Mouse (Mus musculus) hindbrain, postnatal 0 days (tissue): Measurements from ENCODE around the gene Calhm1. TPM values are rescaled to one million over a fixed set of nuclear protein-coding genes. Genes with fewer than 3 reads are reported as not detected.

Experiments used
- ATAC-seq: fragments of 200-750 bp; cut with Nextera tagmentation; 2 replicates; pipeline ENCODE4 v1.8.0; 2017; ENCODE audit warnings: mild to moderate bottlenecking, moderate TSS enrichment, moderate library complexity
- DNase-seq: peaks from one replicate; pipeline ENCODE4 v3.0.0-alpha.2; 2015; ENCODE audit warnings: low spot score
- H3K27ac ChIP-seq: fragments of 300-500 bp; sonication (generic); 2 replicates; pipeline ENCODE4 v1.5.1; 2014; ENCODE audit warnings: mild to moderate bottlenecking
- H3K27me3 ChIP-seq: fragments of 300-500 bp; sonication (generic); 2 replicates; pipeline ENCODE4 v1.6.1; 2014; ENCODE audit warnings: low read length, mixed read lengths; ENCODE audit not compliant: insufficient read depth
- H3K36me3 ChIP-seq: fragments of 300-500 bp; sonication (generic); 2 replicates; pipeline ENCODE4 v1.6.1; 2014; ENCODE audit warnings: low read length, mixed read lengths; ENCODE audit not compliant: insufficient read depth
- H3K4me1 ChIP-seq: fragments of 300-500 bp; sonication (generic); 2 replicates; pipeline ENCODE4 v1.6.1; 2014; ENCODE audit warnings: antibody characterized with exemption, low read length, mixed read lengths; ENCODE audit not compliant: insufficient read depth
- H3K4me2 ChIP-seq: fragments of 300-500 bp; sonication (generic); 2 replicates; pipeline ENCODE4 v1.6.1; 2014; ENCODE audit warnings: low read depth, mild to moderate bottlenecking, low read length, moderate library complexity, mixed read lengths
- H3K4me3 ChIP-seq: fragments of 300-500 bp; sonication (generic); 2 replicates; pipeline ENCODE4 v1.5.1; 2014; ENCODE audit warnings: low read length
- H3K9ac ChIP-seq: fragments of 300-500 bp; sonication (generic); replicated peaks from 2 replicates; pipeline ENCODE4 v1.6.1; 2014; ENCODE audit warnings: mild to moderate bottlenecking, low read length, moderate library complexity, mixed read lengths
- H3K9me3 ChIP-seq: fragments of 300-500 bp; sonication (generic); 2 replicates; pipeline ENCODE4 v1.6.1; 2016; ENCODE audit warnings: low read length, mixed read lengths
- CTCF ChIP-seq: IDR thresholded peaks from 2 replicates; pipeline ENCODE4 v1.5.1; 2016; ENCODE audit warnings: antibody characterized with exemption, control low read depth, low read depth
- WGBS: fragments of 180-500 bp; shearing (Covaris S2); extraction: QIAGEN DNeasy Blood & Tissue Kit; methylation state at CpG from one replicate; pipeline ENCODE4 v1.1.7; 2014; 5-methylcytosine and 5-hydroxymethylcytosine counted together
- polyA plus RNA-seq: library from polyadenylated mRNA; unstranded; fragments of >200 nt; fragmentation: Nextera tagmentation; extraction: Ambion mirVana; gene quantifications from 2 replicates; pipeline ENCODE4 v1.2.1, GENCODE M21; 2015
- total RNA-seq: library from RNA; depleted of rRNA; stranded (reverse); fragments of >200 nt; gene quantifications from 2 replicates; pipeline ENCODE4 v1.2.3, GENCODE M21; 2014

Gene Calhm1
- total and polyA plus RNA-seq, 2 experiments from 2014 or later, result not detected

DNA sequence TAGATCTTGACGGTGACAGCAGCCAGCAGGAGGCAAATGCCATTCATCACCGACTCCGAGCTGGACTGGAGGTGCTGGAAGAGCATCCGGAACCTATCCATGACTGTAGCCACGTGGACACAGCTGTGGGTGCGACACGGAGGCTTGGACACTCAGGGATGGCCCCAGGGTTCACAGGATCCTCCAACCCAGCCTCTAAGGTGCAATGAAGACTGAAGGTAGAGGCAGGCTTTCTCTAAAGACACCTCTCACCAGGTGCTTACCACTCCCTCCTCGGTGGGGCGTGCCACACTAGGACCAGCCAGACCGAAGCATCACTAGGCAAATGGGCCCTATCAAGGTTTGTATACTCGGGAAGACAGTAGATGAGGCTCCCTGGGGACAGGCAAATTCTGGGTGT lies 13.6 kb upstream of the Calhm1 start, which contains the start of gene Calhm3:
TSS of gene Calhm3 (minus strand) at position 101 of the 400 bp plus-strand sequence.
- Histone ChIP-seq H3K27me3 (no peaks in the 10 kb centered on the region), H3K27ac (no peak within 1 kb of the TSS), H3K9ac (no peak within 1 kb of the TSS), H3K4me3 (no peak within 1 kb of the TSS), H3K9me3 (no peaks in the 10 kb centered on the region), H3K4me1 (no peaks in the 10 kb centered on the region), H3K36me3 (no peaks in the 10 kb centered on the region), H3K4me2 (no peak within 1 kb of the TSS)
- ATAC-seq, result no peak
- TF ChIP-seq CTCF, result no peak
- DNase-seq, result no peak
- WGBS, result 81% methylated on average over 11 of the region's 11 CpGs

DNA sequence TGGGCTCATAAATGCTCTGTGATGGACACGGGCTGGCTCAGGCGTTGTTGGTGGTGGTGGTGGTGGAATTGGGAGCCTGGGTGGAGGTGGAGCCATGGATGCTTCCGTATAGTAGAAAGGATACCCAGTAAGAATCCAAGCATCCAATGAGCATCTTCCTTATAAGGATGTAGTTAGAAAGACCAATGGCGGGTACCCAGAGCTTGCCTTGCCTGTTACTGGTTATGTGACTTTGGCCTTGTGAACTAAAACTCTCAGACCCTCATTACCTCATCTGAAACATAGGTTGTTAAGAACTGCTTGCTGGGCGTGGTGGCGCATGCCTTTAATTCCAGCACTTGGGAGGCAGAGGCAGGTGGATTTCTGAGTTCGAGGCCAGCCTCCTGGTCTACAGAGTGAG lies 9.7 kb upstream of the Calhm1 start:
- no peak for DNase-seq
- Histone ChIP-seq H3K27me3 (no peaks in the 10 kb centered on the region), H3K9me3 (no peaks in the 10 kb centered on the region), H3K4me2 (no peak overlapping the region), H3K4me3 (no peak overlapping the region), H3K27ac (no peak overlapping the region), H3K9ac (no peak overlapping the region), H3K36me3 (no peaks in the 10 kb centered on the region), H3K4me1 (0 out of 2 replicates have a peak, but pooled peaks cover 4% of the 10 kb centered on the region)
- no peak for TF ChIP-seq CTCF
- ATAC-seq, result no peak
- 89% methylated on average over 7 of the region's 7 CpGs for WGBS

- Histone ChIP-seq H3K27me3 (no peaks in the 10 kb centered on the region), H3K9me3 (no peaks in the 10 kb centered on the region), H3K4me3 (peak overlapping the region; percentile 10; the same call in 1 of the 2 replicates), H3K27ac (peak overlapping the region; percentile 2; the same call in 1 of the 2 replicates), H3K4me1 (0 out of 2 replicates have a peak, but pooled peaks cover 4% of the 10 kb centered on the region), H3K36me3 (no peaks in the 10 kb centered on the region), H3K4me2 (peak overlapping the region; percentile 57), H3K9ac (peak overlapping the region; percentile 44; the same call in 1 of the 2 replicates)
- 66% methylated on average over 12 of the region's 12 CpGs for WGBS
- no peak for DNase-seq
- no peak; the same call in 1 of the 2 replicates for TF ChIP-seq CTCF
- peak; percentile 62 for ATAC-seq
Measured at GRCm38 (mm10) chr19:47152062-47152369, 8.0 kb upstream of the Calhm1 start.

DNA sequence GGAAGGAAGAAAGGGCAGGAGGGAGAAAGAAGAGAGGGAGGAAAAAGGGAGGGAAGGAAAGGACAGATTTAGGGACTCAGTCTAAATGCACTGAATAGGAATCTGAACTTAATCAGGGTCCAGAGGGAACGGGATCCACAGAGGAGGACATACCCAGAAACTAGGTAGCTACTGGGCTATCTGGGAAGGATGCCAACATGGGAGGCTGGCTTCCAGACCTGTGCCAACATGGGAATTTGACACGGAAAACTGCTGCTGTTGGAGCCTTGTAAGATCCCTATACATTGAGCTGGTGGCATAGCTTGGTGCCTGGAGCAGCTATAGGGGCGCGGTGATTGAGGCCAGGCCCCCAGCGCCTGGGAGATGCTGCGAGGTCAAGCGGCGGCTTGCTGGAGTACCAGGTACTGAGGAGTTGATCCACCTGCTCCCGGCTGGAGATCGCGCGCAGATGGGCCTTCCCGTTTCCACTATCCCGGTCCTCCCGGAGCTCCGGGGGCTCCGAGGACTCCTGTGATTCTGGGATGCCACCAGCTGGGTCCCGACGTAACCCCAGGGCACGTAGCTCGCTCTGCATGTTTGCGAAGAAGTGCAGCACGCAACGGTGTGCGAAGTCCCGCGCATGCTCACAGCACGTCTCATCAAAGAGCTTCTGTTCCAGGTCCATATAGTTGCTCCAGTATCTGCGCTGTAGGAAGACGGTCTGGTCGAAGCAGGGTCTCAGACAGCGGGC lies 7.4 kb upstream of the Calhm1 start:
- H3K36me3 ChIP-seq, result no peaks in the 10 kb centered on the region
- H3K4me1 ChIP-seq, result 0 out of 2 replicates have a peak, but pooled peaks cover 4% of the 10 kb centered on the region
- peak overlapping the region; percentile 57 for H3K4me2 ChIP-seq
- 20% methylated on average over 32 of the region's 32 CpGs for WGBS
- no peaks in the 10 kb centered on the region for H3K9me3 ChIP-seq
- H3K4me3 ChIP-seq, result peak overlapping the region; percentile 10
- H3K27ac ChIP-seq, result peak overlapping the region; percentile 2; the same call in 1 of the 2 replicates
- ATAC-seq (peak; percentile 77), DNase-seq (peak; percentile 68)
- H3K27me3 ChIP-seq, result no peaks in the 10 kb centered on the region
- peak overlapping the region; percentile 44 for H3K9ac ChIP-seq
- TF ChIP-seq CTCF, result no peak

- H3K4me3 ChIP-seq, result no peak overlapping the region
- no peaks in the 10 kb centered on the region for H3K9me3 ChIP-seq
- DNase-seq (no peak), ATAC-seq (no peak)
- TF ChIP-seq CTCF, result no peak
- H3K9ac ChIP-seq, result no peak overlapping the region
- H3K4me2 ChIP-seq, result no peak overlapping the region
- 0 out of 2 replicates have a peak, but pooled peaks cover 4% of the 10 kb centered on the region for H3K4me1 ChIP-seq
- no peak overlapping the region for H3K27ac ChIP-seq
- no peaks in the 10 kb centered on the region for H3K27me3 ChIP-seq
- no peaks in the 10 kb centered on the region for H3K36me3 ChIP-seq
- 66% methylated on average over 4 of the region's 4 CpGs for WGBS
Measured at GRCm38 (mm10) chr19:47149854-47150253, 5.8 kb upstream of the Calhm1 start.

- ATAC-seq, result no peak
- 0 out of 2 replicates have a peak, but pooled peaks cover 4% of the 10 kb centered on the region for H3K4me1 ChIP-seq
- no peaks in the 10 kb centered on the region for H3K36me3 ChIP-seq
- WGBS, result 76% methylated on average over 5 of the region's 5 CpGs
- no peak overlapping the region for H3K9ac ChIP-seq
- H3K4me3 ChIP-seq, result no peak overlapping the region
- no peak overlapping the region for H3K4me2 ChIP-seq
- H3K27me3 ChIP-seq, result no peaks in the 10 kb centered on the region
- H3K27ac ChIP-seq, result no peak overlapping the region
- DNase-seq, result no peak
- H3K9me3 ChIP-seq, result no peaks in the 10 kb centered on the region
- no peak for TF ChIP-seq CTCF
Measured at GRCm38 (mm10) chr19:47148267-47148847, 4.3 kb upstream of the Calhm1 start.

GRCm38 (mm10) chr19:47142438-47142837 lies 1.6 kb downstream of the Calhm1 start:
- H3K9me3 ChIP-seq, result no peaks in the 10 kb centered on the region
- no peak for TF ChIP-seq CTCF
- ATAC-seq (no peak), DNase-seq (no peak)
- H3K4me1 ChIP-seq, result peaks cover 4% of the 10 kb centered on the region; the same call in 1 of the 2 replicates
- no peak overlapping the region for H3K4me3 ChIP-seq
- H3K4me2 ChIP-seq, result no peak overlapping the region
- no peak overlapping the region for H3K27ac ChIP-seq
- no peaks in the 10 kb centered on the region for H3K36me3 ChIP-seq
- no peaks in the 10 kb centered on the region for H3K27me3 ChIP-seq
- WGBS, result 79% methylated on average over 6 of the region's 6 CpGs
- no peak overlapping the region for H3K9ac ChIP-seq
